Comparison of ENCODE assay signal across 8 mouse cellular contexts in genomic region chr12:78055956-78056355, GRCm38 (mm10).
DNase-seq lines count a peak whose midpoint lies in the region; ATAC-seq and TF ChIP-seq lines count a peak whose summit lies in the region.

No protein-coding gene starts in this region.

- no peak for TF ChIP-seq POLR2A in cerebellum, adult 2 months (IDR thresholded peaks at IDR 0.05; ENCODE audit: borderline replicate concordance, insufficient read depth, low read length)
- no peak for TF ChIP-seq POLR2A in small intestine, adult 2 months (IDR thresholded peaks at IDR 0.05; ENCODE audit: low read depth, low read length)

- H3K9me3 ChIP-seq in liver, embryonic 12.5 days (replicated peaks), result no peaks in the 10 kb centered on the region
- H3K9me3 ChIP-seq in hindbrain, embryonic 16.5 days (ENCODE audit: control insufficient read depth, low read length), result no peaks in the 10 kb centered on the region

- H3K36me3 ChIP-seq in liver, embryonic 12.5 days, result no peaks in the 10 kb centered on the region
- H3K36me3 ChIP-seq in hindbrain, embryonic 16.5 days (ENCODE audit: control insufficient read depth, insufficient read depth, low read length), result no peaks in the 10 kb centered on the region
- H3K36me3 ChIP-seq in small intestine, adult 2 months (ENCODE audit: control insufficient read depth, insufficient read depth, low read length), result no peaks in the 10 kb centered on the region

- no peak overlapping the region for H3K9ac ChIP-seq in liver, embryonic 12.5 days
- peak overlapping the region; percentile 53 for H3K9ac ChIP-seq in hindbrain, embryonic 16.5 days (ENCODE audit: low read depth, low read length)

- WGBS in liver, embryonic 12.5 days (ENCODE audit: insufficient replicate concordance), result 5% methylated on average over 9 of the region's 9 CpGs
- 3% methylated on average over 9 of the region's 9 CpGs for WGBS in cerebellum, adult 2 months
- WGBS in hindbrain, embryonic 16.5 days, result 2% methylated on average over 9 of the region's 9 CpGs
- 1% methylated on average over 9 of the region's 9 CpGs for WGBS in small intestine, adult 2 months

- TF ChIP-seq CTCF in cerebellum, adult 2 months (IDR thresholded peaks at IDR 0.05; ENCODE audit: borderline replicate concordance, insufficient read depth, low read depth, low read length), result peak; percentile 92
- TF ChIP-seq CTCF in small intestine, adult 2 months (IDR thresholded peaks at IDR 0.05; ENCODE audit: extremely low read depth, insufficient read length, insufficient replicate concordance, low read depth, low read length), result peak; percentile 82; the same call in 1 of the 2 replicates

- no peak overlapping the region for H3K4me3 ChIP-seq in liver, embryonic 12.5 days
- peak overlapping the region; percentile 30 for H3K4me3 ChIP-seq in cerebellum, adult 2 months (replicated peaks; ENCODE audit: insufficient read depth, low read depth, low read length)
- H3K4me3 ChIP-seq in hindbrain, embryonic 16.5 days (ENCODE audit: low read length), result peak overlapping the region; percentile 24
- no peak overlapping the region for H3K4me3 ChIP-seq in small intestine, adult 2 months (ENCODE audit: low read depth, low read length)

- H3K4me1 ChIP-seq in liver, embryonic 12.5 days, result no peaks in the 10 kb centered on the region
- H3K4me1 ChIP-seq in cerebellum, adult 2 months (ENCODE audit: control insufficient read depth, insufficient read depth, low read length), result no peaks in the 10 kb centered on the region
- peaks cover 3% of the 10 kb centered on the region; the same call in 1 of the 2 replicates for H3K4me1 ChIP-seq in hindbrain, embryonic 16.5 days (ENCODE audit: control insufficient read depth, insufficient read depth, low read depth, low read length)
- no peaks in the 10 kb centered on the region for H3K4me1 ChIP-seq in small intestine, adult 2 months (ENCODE audit: control insufficient read depth, insufficient read depth, insufficient read length, low read length)

- no peak overlapping the region for H3K27ac ChIP-seq in liver, embryonic 12.5 days
- H3K27ac ChIP-seq in cerebellum, adult 2 months (ENCODE audit: insufficient read depth, low read length), result no peak overlapping the region
- no peak overlapping the region for H3K27ac ChIP-seq in hindbrain, embryonic 16.5 days (ENCODE audit: low read depth, low read length)
- H3K27ac ChIP-seq in small intestine, adult 2 months (ENCODE audit: insufficient read depth, low read depth, low read length), result no peak overlapping the region

- H3K4me2 ChIP-seq in liver, embryonic 12.5 days, result no peak overlapping the region
- peak overlapping the region; percentile 58 for H3K4me2 ChIP-seq in hindbrain, embryonic 16.5 days (ENCODE audit: low read length)

- peaks cover 11% of the 10 kb centered on the region; the same call in 1 of the 2 replicates for H3K27me3 ChIP-seq in liver, embryonic 12.5 days (replicated peaks)
- H3K27me3 ChIP-seq in cerebellum, adult 2 months (ENCODE audit: control insufficient read depth, insufficient read depth, low read length), result no peaks in the 10 kb centered on the region
- H3K27me3 ChIP-seq in hindbrain, embryonic 16.5 days (replicated peaks; ENCODE audit: control insufficient read depth, insufficient read depth, low read length), result no peaks in the 10 kb centered on the region
- no peaks in the 10 kb centered on the region; the same call in 1 of the 2 replicates for H3K27me3 ChIP-seq in small intestine, adult 2 months (ENCODE audit: control insufficient read depth, insufficient read depth, low read length)

- ATAC-seq in liver, embryonic 12.5 days, result no peak
- ATAC-seq in hindbrain, embryonic 16.5 days, result peak; percentile 40; the same call in 1 of the 2 replicates
- ATAC-seq in megakaryocyte progenitor cell, adult 5-6 weeks (replicated peaks; ENCODE audit: poor library complexity), result peak; percentile 90

- peak; percentile 14 for DNase-seq in liver
- peak; percentile 43 to 72 for DNase-seq in cerebellum, adult 2 months
- peak; percentile 53 for DNase-seq in forelimb bud, embryonic 11.5 days (ENCODE audit: low read depth, low spot score)
- peak; percentile 63 for DNase-seq in left cerebral cortex, adult 18-20 months (ENCODE audit: low spot score in 2 of 2)

Comparison
In these comparisons a context has a peak if more than half of its experiments do, and no peak if none do; other contexts are left out.
1. H3K4me3 ChIP-seq: peak in cerebellum, adult 2 months (single experiment) and hindbrain, embryonic 16.5 days (single experiment); none in liver, embryonic 12.5 days (single experiment) and small intestine, adult 2 months (single experiment).
2. Peak in every context shown above with its lines, with median percentiles within 50 percentile points of each other: DNase-seq.